Mouse (Mus musculus): ENCODE measurements around the gene Galnt18.

The Galnt18 gene

DNA sequence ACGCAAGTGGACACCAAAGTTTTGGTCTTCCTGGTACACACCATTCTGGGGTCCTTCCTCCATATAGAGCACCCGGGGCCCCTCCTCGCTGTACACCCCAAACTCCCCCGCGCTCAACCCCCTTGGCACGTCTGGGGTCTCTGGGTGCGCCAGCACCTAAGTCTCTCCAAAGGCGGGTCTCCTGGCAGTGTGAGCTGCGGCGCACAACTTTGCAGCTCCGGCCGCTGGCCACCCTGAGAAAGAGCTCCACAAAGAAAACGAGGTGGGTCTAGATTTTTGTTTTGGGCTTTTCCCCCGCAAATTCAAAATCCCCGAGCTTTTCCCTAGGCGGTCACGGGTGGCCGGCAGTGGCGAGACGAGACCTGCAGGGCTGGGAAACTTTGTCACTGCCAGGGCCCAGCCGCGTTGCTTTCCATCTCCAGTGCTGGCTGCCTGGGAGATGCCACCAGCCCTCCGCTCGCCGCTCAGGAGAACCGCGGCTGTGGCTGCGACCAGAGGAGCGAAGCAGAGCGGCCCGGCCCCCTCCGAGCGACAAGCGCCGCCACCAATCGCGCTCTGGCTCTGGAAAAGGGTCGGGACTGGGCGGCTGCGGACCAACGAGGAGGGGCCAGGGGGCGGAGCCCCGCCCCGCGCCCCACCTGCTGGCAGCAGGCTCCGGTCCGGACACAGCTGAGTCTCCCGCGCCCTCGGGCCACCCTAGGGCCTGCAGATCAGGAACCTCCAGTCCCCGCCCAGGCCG lies at the start of gene Galnt18:
Gene Galnt18, minus strand, starts transcription at position 474 of the 739 bp plus-strand sequence.
- DNase-seq, result peak; percentile 97

GRCm38 (mm10) chr7:111827337-111827736 lies 47.6 kb upstream of the Galnt18 start:
- no peak for DNase-seq

- DNase-seq, result peak in 1 of 2 experiments; percentile 2
Observed at GRCm38 (mm10) chr7:111813093-111813492, 33.3 kb upstream of the Galnt18 start.

DNA sequence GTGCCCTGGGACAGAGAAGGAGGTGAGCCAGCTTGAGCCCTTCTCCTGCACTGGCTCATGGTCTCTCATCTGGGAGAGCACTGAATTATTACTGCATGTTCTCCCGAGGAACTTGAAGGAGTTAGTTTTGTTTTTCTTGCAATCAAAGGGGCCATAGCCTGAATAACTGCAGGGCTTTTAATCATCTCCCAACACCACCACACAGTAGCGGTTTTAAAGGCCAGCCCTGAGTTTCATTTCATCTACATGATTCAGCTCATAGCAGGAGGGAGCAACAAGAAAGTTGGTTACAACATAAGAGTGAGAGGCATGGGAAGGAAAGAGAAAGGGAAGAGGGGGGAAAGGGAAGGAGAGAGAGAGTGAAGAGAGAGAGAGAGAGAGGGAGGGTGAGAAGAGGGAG lies 31.3 kb upstream of the Galnt18 start:
- DNase-seq, result no peak

DNA sequence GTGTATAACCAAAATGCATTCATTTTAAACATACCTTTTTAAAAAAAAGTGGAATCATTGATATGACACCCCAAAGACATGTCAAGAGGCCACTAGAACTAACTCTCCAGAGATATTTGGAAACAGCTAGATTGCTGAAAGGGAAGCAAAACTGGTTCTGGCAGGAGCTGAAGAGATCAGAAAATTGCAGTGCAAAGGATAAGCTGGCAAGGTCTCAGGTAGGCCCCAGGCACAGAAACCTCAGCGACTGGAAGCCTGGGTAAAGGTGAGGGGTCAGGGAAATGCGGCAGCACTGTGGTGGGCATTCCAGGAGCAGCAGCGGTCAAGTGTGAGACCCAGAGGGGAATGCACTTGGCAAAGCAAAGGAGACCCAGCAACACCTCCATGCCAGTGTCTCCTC lies 30.0 kb upstream of the Galnt18 start:
- no peak for DNase-seq

- no peak for DNase-seq
Observed at GRCm38 (mm10) chr7:111806083-111806482, 26.3 kb upstream of the Galnt18 start.

- no peak for DNase-seq
Observed at GRCm38 (mm10) chr7:111804646-111805045, 24.9 kb upstream of the Galnt18 start.

GRCm38 (mm10) chr7:111800785-111801184 lies 21.0 kb upstream of the Galnt18 start:
- no peak for DNase-seq

GRCm38 (mm10) chr7:111800120-111800519 lies 20.3 kb upstream of the Galnt18 start:
- no peak for DNase-seq

- DNase-seq, result no peak
Observed at GRCm38 (mm10) chr7:111799021-111799420, 19.2 kb upstream of the Galnt18 start.

- no peak for DNase-seq
Observed at GRCm38 (mm10) chr7:111797337-111798010, 17.7 kb upstream of the Galnt18 start.

GRCm38 (mm10) chr7:111795059-111795458 lies 15.3 kb upstream of the Galnt18 start:
- no peak for DNase-seq

DNA sequence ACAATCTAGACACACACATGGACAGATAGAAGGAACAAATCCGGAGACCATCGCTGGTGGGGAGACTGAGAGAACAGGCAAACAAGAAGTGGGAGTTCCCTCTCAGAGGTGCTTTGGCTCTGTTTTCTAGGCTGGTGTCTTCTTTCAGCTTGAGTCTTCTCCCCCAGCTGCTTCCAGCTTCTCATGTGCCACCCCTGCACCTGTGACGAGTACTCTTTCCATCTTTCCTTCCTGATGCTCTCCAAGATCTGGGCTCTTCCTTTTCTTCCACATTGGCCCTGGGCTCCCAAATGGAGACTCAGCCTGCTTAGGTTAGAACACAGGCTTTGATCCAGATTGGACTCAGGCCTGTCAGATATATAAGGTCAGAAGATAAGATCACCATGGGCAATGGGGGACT lies 12.4 kb upstream of the Galnt18 start:
- no peak for DNase-seq

GRCm38 (mm10) chr7:111791347-111791746 lies 11.6 kb upstream of the Galnt18 start:
- DNase-seq, result no peak

DNA sequence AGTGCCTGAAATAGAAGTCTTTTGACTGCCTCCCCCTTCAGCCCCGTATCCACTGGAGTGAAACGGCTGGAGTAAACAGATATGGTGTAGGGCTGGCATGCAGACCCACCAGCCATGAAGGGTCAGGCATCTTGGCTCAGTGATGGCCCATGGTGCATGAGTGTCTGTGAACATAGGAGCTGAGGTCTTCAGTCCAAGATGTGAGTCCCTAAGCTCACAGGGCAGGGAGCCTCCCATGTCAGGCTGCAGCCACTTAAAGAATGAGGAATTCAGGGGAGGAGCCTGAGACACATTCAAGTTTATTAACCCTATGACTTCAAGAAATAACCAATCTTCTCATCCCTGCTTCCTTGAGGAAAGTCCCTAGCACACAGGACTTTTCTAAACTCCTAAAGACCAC lies 8.1 kb upstream of the Galnt18 start:
- DNase-seq, result no peak

- no peak for DNase-seq
Observed at GRCm38 (mm10) chr7:111785478-111785877, 5.7 kb upstream of the Galnt18 start.

DNA sequence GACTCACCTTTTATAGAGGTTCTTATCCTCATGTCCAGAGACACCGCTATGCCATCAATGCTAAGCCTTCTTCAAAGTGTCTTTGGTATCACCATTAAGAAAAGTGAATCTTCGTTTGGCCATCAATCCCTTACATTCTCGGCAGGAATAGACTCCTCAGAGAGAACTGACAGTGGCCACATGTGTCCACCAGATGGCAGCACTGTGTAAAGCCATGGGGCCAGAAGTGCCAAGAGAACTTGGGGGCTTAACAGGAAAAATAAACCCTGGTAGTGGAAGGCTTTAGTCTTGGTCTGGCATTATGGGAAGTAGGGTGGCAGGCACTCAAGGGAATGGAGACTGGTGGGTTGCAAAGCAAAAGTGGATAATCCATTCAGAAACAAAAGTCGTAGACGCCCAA lies 2.3 kb upstream of the Galnt18 start:
- DNase-seq, result peak; percentile 59 to 87

- peak; percentile 40 to 63 for DNase-seq
Observed at GRCm38 (mm10) chr7:111781316-111781715, 1.5 kb upstream of the Galnt18 start.

- DNase-seq, result peak in 1 of 2 experiments; percentile 53
Observed at GRCm38 (mm10) chr7:111778789-111779503, 831 bp downstream of the Galnt18 start.

DNA sequence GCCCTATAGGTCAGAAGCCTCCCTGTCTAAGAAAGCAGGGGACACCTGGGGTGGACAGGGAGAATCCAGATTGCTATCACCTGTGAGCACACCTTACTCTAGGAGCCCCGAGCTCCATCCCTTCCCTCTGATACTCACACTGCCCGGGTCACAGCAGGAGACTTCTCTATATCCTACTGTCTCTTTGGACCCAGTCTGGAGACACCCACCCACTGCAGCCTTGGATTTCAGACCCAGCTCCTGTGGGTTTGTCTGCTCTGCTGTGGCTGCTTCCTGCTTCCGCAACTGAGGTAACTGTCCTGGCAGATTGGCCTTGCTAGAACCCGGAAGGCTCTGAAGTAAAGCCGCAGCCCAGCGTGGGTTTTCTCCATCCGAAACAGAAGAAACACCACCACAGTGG lies 1.6 kb downstream of the Galnt18 start:
- DNase-seq, result peak in 1 of 2 experiments; percentile 44

- peak; percentile 51 to 52 for DNase-seq
Observed at GRCm38 (mm10) chr7:111777186-111777585, 2.6 kb downstream of the Galnt18 start.

GRCm38 (mm10) chr7:111776160-111776559 lies 3.6 kb downstream of the Galnt18 start:
- DNase-seq, result peak; percentile 62 to 86

- no peak for DNase-seq
Observed at GRCm38 (mm10) chr7:111772398-111772797, 7.4 kb downstream of the Galnt18 start.
